Mouse (Mus musculus) adrenal gland, postnatal 0 days (tissue): Measurements from ENCODE around the gene Mif. TPM values are rescaled to one million over a fixed set of nuclear protein-coding genes. Genes with fewer than 3 reads are reported as not detected.

ENCODE experiments used
- polyA plus RNA-seq: library from polyadenylated mRNA; unstranded; fragments of >200 nt; fragmentation: Nextera tagmentation; extraction: Ambion mirVana; gene quantifications from 2 replicates; pipeline ENCODE4 v1.2.1, GENCODE M21; 2015

Gene Mif
- 540 and 846 TPM in 2 replicates for polyA plus RNA-seq

GRCm38 (mm10) chr10:75859786-75860470, at the start of gene Mif:
Gene Mif, minus strand, starts transcription at chr10:75860240.

DNA sequence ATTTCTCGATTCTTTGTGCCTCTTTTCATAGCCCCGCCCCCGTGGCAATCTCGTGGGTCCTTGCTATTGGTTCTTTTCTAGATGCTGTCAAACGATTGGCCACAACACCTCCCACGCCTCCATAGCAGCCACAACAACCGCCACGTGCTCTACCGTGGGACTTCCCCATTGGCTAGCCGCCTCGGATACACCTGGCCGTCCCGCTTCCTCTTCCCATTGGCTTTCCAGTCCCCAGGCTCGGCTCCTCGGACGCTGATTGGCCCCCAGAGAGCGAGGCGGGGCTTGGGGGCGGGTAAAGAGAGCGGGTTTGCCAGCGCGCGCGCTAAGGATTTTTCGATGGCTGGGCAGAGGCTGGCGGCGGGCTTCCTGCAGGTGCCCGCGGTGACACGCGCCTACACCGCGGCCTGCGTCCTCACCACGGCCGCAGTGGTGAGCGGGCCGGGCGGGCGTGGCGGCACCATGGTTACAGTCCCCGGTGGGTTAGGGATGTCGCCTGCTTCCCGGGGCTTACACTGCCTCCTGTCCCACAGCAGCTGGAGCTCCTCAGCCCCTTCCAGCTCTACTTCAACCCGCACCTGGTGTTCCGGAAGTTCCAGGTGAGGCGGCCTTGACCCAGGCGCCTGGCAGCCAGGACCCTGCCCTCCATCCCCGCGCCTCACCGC, 33.2 kb upstream of the Mif start, which contains the start of gene Derl3:
TSS of gene Derl3 (plus strand) at position 325 of the 662 bp plus-strand sequence.

DNA sequence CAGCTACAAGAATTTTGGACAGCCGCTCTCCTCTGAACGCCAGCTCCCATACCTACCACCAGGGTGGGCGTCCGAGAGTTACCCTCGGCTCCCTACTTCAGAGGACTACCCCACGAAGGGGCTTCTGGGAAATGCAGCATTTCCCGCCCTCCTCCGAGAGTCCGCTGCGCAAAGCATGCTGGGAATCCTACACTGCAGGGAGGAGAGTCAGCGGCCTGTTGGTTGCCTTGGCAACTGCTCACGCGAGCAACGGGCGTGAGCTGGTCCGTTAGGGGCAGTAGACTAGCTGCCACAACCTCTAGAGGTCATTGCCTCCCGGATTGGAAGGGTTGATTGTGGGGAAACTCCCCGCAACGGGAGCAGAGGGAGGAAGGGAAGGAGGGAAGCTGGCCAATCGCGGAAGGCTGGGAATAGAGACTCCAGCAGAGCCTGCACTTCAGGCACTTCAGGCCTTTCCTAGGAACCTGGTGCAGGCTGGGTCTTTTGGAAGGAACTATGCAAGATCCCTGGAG, 22.7 kb downstream of the Mif start, which contains the start of gene Gstt2:
TSS of gene Gstt2 (minus strand) at position 177 of the 512 bp plus-strand sequence.

DNA sequence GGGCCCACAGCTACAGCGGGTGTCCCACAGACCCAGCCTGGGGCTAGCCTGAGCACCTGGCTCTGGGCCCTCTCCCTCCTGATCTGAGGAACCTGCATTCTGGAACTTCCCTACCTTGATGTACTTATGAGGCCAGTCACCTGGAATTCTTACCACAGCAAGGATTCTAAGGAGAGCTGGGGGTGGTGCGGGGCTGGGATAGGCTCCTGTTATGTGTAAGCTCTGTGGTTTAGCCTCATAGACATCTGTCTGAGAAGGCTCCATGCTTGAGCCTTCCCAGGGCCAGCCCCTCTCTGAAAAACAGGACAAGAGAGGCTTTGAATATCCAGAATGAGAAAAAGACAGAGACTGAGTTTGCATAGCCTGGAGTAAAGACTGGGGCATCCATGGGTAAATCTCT, 37.6 kb downstream of the Mif start, which contains the start of gene Gstt4:
TSS of gene Gstt4 (minus strand) at position 101 of the 400 bp plus-strand sequence.

Other genes starting within 250 kb of the Mif start
- gene Susd2, start 216.2 kb downstream of the Mif start, polyA plus RNA-seq, result 7.7 and 10.6 TPM in 2 replicates
- 21.4 and 25.9 TPM in 2 replicates for gene Cabin1, start 95.9 kb downstream of the Mif start, polyA plus RNA-seq
- 81.4 and 106 TPM in 2 replicates for gene Ddt, start 86.8 kb downstream of the Mif start, polyA plus RNA-seq
- 0.22 TPM in 1 of 2 replicates, not detected in the other for gene Gm20441, start 79.3 kb downstream of the Mif start, polyA plus RNA-seq
- 12.6 and 16.8 TPM in 2 replicates for gene Gstt3, start 78.8 kb downstream of the Mif start, polyA plus RNA-seq
- gene Gstt1, start 61.7 kb downstream of the Mif start, polyA plus RNA-seq, result 18.9 and 26.1 TPM in 2 replicates
- gene Gstt4, start 37.7 kb downstream of the Mif start, polyA plus RNA-seq, result not detected in 2 replicates
- 39.0 and 42.7 TPM in 2 replicates for gene Gstt2, start 22.8 kb downstream of the Mif start, polyA plus RNA-seq
- 0.32 and 3.0 TPM in 2 replicates for gene Derl3, start 33.2 kb upstream of the Mif start, polyA plus RNA-seq
- gene Smarcb1, start 61.4 kb upstream of the Mif start, polyA plus RNA-seq, result 75.4 and 89.9 TPM in 2 replicates
- 128 and 210 TPM in 2 replicates for gene Chchd10, start 72.9 kb upstream of the Mif start, polyA plus RNA-seq
- gene Mmp11, start 76.3 kb upstream of the Mif start, polyA plus RNA-seq, result 15.1 and 23.4 TPM in 2 replicates
- 0.62 and 0.66 TPM in 2 replicates for gene Gm867, start 80.4 kb upstream of the Mif start, polyA plus RNA-seq
- 2.9 and 4.8 TPM in 2 replicates for gene Vpreb3, start 82.8 kb upstream of the Mif start, polyA plus RNA-seq
- 0.06 and 0.17 TPM in 2 replicates for gene Gm5134, start 94.3 kb upstream of the Mif start, polyA plus RNA-seq
- 7.1 and 8.8 TPM in 2 replicates for gene Zfp280b, start 172.4 kb upstream of the Mif start, polyA plus RNA-seq